Mouse (Mus musculus) E14TG2a.4 (cell line): Measurements from ENCODE around the gene Gm13889.

Source experiments
- CTCF ChIP-seq: conservative IDR thresholded peaks from 2 replicates; pipeline ENCODE4 v1.5.1; 2014; ENCODE audit warnings: low read length
- POU5F1 ChIP-seq: IDR thresholded peaks from 2 replicates; pipeline ENCODE4 v1.6.1; 2014; ENCODE audit warnings: low read length, borderline replicate concordance

DNA sequence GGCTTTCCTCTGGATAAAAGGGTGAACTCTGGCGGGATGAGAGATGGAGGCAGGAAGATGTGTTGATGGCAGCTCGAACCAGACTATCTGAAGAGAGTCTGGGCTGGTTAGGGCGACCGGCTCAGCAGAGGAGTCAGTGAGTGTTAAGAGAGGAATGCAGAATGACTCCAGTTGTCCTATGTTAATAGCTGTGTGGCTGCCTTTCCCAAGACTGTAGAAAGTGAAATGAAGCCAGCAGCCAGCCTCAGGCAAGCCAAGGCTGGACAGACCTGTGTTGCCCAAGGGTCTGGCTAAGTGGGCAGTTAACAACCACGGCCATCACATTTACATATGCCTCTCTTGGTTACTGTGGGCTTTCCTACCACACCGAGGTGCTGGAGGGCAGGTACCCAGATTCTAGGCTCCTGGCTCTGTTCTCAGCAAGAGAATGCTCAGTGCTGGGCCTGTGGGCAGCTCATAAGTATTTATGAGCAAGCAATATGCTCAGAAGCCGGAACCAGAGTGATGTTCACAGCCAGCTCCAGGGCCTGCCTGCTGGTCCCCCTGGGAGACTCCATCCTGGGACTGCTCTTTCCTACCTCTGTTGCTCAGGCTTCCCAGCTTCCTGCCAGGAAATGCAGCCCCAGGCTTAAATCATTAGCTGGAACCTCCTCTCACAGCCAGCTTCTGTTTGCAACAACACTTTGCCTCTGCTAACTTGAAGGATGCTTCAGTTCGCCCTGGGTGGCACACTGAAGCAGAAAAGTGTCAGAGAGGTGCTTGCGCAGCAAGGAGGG is 49.3 kb downstream of the Gm13889 start:
- TF ChIP-seq CTCF (no peak), POU5F1 (no peak)
